Mouse (Mus musculus) forelimb bud, embryonic 11.5 days (tissue): ENCODE measurements around the gene Ttll2.
"Not testable (repeated sequence)": the region's sequence is repeated elsewhere in the genome, so short reads cannot be mapped to it uniquely, and the experiment has no call there.

Source experiments
- DNase-seq: peaks from one replicate; pipeline ENCODE4 v3.0.0-alpha.2; 2012; ENCODE audit warnings: low read depth, low spot score

The Ttll2 gene

DNA sequence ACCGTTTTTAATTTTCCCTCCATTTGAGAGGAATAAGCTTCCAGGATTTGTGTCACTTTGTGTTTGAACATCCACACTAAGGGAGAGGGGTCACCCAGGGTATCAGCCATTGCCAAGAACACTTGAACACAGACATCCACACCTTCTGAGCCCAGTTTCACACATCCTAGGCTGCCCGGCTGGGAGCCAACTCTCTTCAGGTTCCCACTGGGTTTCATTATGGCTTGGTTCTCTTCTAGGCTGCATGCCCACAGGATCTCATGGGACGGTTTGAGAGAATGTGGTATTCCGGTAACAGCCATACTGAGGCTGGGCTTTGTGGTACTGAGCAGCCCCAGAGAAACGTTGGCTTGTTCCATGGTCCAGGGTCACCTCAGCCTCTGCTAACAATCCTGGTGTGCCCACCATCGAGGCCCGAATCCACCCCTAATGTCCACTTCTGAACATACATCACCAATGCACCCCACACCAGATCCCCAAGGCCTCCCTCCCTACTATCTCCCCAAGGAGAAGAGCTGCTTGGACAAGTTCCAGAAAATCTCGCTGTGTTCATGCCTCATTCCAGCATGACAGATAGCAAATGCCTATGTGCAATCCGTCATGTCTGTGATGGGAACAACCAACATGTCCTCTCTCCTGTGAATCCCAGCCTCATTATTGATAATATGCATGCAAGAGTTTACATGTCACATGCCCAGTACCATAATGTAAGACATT, 8.4 kb upstream of the Ttll2 start:
- DNase-seq, result not testable (repeated sequence)

DNA sequence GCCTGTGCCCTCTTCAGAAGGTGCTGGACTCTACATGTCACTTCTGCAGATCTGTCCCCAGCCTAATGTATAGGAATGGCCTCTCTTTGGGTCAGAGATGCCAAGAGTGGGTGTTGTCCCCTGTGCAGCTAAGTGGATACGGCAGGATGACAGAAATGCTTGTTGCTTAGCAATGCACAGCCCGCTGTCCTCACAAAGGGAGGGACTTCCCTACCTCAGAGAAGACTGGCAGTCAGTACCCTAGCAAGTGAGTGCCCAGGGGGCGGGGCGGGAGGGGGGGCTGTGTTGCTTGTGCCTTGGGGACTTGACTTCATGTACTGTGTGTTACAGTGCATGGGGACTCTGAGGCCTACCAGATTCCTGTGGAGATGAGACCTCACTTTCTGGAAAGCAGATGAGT, 7.3 kb upstream of the Ttll2 start:
- DNase-seq, result not testable (repeated sequence)

DNA sequence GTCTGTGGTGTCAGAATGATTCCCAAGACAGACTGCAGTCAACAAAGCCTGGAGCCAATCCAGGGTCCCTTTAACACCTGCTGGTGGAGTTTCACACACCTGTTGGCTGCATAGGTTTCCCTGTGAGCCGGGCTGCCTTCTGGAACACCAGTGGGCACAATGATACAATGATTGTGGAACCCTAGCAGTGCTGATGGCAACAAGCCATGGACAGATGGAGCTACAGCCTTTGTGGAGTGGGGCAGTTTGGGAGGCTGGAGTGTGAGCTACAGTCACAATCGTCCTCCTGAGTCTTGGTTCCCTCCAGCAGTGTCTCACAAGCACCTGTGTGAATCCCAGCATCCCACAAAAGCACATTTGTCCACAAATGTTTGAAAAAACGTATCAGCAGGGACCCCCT, 3.7 kb downstream of the Ttll2 start:
- not testable (repeated sequence) for DNase-seq

DNA sequence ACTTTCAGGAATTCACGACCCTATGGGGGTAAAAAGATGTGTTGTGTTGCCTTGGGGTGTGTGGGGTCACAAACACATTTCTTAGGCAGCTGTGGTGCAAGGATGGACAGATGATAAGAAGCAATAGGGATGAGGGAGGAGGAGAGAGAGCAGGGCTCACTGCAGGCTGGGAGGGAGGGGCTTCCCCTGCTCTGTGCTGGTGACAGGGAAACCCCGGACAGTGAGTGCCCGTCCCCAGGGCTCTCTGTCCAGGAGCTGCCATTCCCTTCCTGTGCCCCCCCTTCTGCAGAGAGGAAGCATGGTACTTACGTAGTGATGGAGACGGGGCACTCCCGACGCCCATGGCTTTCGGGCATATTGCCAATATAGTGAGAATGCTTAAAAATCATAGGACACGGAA, 15.1 kb downstream of the Ttll2 start:
- not testable (repeated sequence) for DNase-seq

DNA sequence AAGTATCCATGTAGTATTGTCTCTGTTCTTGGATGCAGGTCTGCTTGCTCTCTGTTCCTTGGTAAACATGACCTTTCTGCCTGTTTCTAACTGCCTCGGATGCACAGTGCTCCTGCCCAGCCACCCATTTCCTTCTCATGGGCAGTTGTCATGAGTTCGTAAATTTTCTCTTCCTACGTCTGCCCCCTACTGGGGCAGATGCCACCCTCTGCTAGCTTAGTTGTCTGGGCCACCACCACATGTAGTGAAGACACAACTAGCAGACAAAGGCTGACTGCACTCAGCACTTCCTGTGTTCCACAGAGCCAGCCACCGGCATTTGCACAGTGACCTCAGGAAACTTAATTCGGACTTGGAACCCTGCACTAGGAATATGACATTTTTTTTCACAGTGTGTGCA, 19.8 kb downstream of the Ttll2 start:
- not testable (repeated sequence) for DNase-seq

GRCm38 (mm10) chr17:7326415-7326814, 26.1 kb downstream of the Ttll2 start:
- DNase-seq, result not testable (repeated sequence)

DNA sequence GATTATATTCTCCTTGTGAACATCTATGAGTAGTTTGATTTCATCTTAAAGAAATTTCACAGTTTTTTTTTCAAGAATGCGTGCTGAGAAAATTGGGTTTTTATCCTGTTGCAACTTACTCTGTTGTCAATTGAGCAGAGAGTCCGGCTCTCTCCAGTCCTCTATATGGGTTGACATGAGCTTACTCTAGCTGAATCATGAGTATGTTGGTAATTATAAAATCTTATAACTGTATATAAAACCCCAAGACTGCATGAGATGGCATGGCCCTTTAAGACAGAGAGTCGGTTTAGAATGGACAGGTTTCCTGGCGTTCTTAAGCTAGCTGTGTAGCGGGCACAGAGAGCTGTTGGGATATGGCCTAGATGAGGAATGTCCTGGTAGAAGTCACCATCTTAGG, 28.1 kb downstream of the Ttll2 start, which contains the start of gene Tcp10a:
Gene Tcp10a, plus strand, starts transcription at position 301 of the 400 bp plus-strand sequence.
- DNase-seq, result not testable (repeated sequence)

GRCm38 (mm10) chr17:7319789-7320188, 32.7 kb downstream of the Ttll2 start:
- DNase-seq, result not testable (repeated sequence)

- not testable (repeated sequence) for DNase-seq
Observed at GRCm38 (mm10) chr17:7315693-7316382, 36.7 kb downstream of the Ttll2 start.

DNA sequence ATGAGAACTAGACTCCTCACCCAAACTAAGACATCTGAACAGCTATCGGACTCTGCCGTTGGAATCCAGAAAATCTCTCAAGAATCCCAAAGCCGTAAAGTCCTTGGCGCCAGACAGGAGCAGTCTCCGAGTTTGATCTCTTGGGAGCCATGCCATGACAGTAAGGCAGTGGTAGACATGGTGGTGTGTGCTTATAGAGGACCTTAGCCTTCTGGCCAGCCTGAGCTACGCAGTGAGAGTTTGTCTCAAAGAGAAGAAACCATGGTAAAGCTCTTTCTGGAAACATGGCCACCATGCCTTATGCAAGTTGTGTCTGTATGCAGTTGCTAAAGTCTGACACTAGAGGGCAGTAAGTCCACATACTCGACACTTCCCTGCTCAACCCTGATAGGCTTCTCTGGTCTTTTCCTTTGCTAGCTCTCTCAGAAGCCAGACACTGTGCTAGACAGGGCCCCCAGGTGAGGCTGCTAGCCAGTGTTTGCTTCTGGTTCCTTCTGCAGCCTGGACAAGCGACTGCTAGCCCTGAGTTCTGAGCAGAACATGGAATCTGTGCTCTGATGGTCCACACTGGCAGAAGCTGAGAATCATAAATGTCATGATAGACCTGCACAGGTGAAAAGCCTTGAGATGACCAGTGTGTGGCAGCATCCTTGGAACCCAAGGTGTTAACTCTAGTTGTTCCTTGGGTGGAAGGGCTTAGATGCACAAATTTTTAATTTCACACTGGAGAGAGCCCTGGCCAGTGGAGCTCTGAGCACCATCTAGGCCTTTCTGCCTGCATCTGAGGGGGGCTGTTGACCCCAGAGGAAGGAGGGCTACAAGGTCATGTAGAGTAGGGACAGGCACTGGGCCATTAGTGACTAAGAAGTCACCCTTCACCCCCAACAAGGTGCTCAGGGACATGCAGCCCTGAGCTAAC, 46.0 kb downstream of the Ttll2 start:
- not testable (repeated sequence) for DNase-seq
